ENCODE assay signal across 11 mouse cellular contexts in the genomic region with DNA sequence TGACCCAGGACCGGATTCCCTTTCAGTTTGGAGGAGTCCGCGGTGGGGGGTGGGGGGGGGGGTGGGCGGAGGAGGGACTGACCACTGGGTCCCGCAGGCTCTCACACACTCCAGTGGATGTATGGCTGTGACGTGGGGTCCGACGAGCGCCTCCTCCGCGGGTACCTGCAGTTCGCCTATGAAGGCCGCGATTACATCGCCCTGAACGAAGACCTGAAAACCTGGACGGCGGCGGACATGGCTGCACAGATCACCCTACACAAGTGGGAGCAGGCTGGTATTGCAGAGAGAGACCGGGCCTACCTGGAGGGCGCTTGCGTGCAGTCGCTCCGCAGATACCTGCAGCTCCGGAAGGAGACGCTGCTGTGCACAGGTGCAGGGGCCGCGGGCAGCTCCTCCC. TPM values are rescaled to one million over a fixed set of nuclear protein-coding genes. Genes with fewer than 3 reads are reported as not detected.
A peak's percentile ranks its signal among the peaks of the same experiment; 100 is the strongest.
DNase-seq lines count a peak whose midpoint lies in the region; ATAC-seq and TF ChIP-seq lines count a peak whose summit lies in the region.
"Not testable (repeated sequence)": the region's sequence is repeated elsewhere in the genome, so short reads cannot be mapped to it uniquely, and the experiment has no call there.
"Had no signal": no experiment of that assay in that cellular context is flagged by ENCODE, and none has a peak within 500 bp of the region (broad histone marks: within the 10 kb centered on the region; RNA-seq: fewer than 3 reads in every experiment).

No protein-coding gene starts in this region.

- not testable (repeated sequence) for TF ChIP-seq CTCF in heart, adult 2 months (IDR thresholded peaks at IDR 0.05)
- peak; percentile 4; the same call in 1 of the 2 replicates for TF ChIP-seq CTCF in hindbrain, postnatal 0 days (IDR thresholded peaks at IDR 0.05; ENCODE audit: low read depth)

- intact Hi-C loops in heart, adult 2 months (cut with DNase I): not testable (repeated sequence)

- not testable (repeated sequence) for H3K79me2 ChIP-seq in heart, adult 2 months (replicated peaks; ENCODE audit: control insufficient read depth, insufficient read depth, low read length)

- H3K9me3 ChIP-seq in embryonic facial prominence, embryonic 10.5 days; hindbrain, postnatal 0 days (ENCODE audit: low read length); limb, embryonic 12.5 days; lung, embryonic 16.5 days (ENCODE audit: control insufficient read depth, low read length); neural tube, embryonic 11.5 days (ENCODE audit: control insufficient read depth, low read length): not testable (repeated sequence)

- H3K4me3 ChIP-seq in embryonic facial prominence, embryonic 10.5 days: peak overlapping the region; percentile 55
- H3K4me3 ChIP-seq in heart, adult 2 months: not testable (repeated sequence)
- H3K4me3 ChIP-seq in hindbrain, postnatal 0 days (ENCODE audit: low read length): peak overlapping the region; percentile 36
- H3K4me3 ChIP-seq in limb, embryonic 12.5 days (replicated peaks): peak overlapping the region; percentile 44
- peak overlapping the region; percentile 40 for H3K4me3 ChIP-seq in lung, embryonic 16.5 days (ENCODE audit: low read length)
- H3K4me3 ChIP-seq in neural tube, embryonic 11.5 days (ENCODE audit: low read depth, low read length): peak overlapping the region; percentile 29; the same call in 1 of the 2 replicates

- WGBS in embryonic facial prominence, embryonic 10.5 days: 9% methylated on average over 28 of the region's 28 CpGs
- WGBS in heart, adult 2 months: 25% methylated on average over 28 of the region's 28 CpGs
- 15% methylated on average over 28 of the region's 28 CpGs for WGBS in hindbrain, postnatal 0 days
- WGBS in limb, embryonic 12.5 days: 11% methylated on average over 28 of the region's 28 CpGs
- 15% methylated on average over 28 of the region's 28 CpGs for WGBS in lung, embryonic 16.5 days
- 14% methylated on average over 28 of the region's 28 CpGs for WGBS in neural tube, embryonic 11.5 days

- H3K9ac ChIP-seq in heart, adult 2 months (ENCODE audit: low read depth, low read length); hindbrain, postnatal 0 days (replicated peaks; ENCODE audit: low read length); limb, embryonic 12.5 days (replicated peaks); lung, embryonic 16.5 days (ENCODE audit: low read length); neural tube, embryonic 11.5 days (ENCODE audit: low read length): not testable (repeated sequence)

- ATAC-seq in CD4-positive, CD25-positive, alpha-beta regulatory T cell, adult 4 months: peak; percentile 12
- ATAC-seq in hindbrain, postnatal 0 days: peak; percentile 28
- not testable (repeated sequence) for ATAC-seq in limb, embryonic 12.5 days (ENCODE audit: insufficient number of reproducible peaks, insufficient read depth, low FRiP score, low TSS enrichment, low read depth)
- peak; percentile 34; the same call in 1 of the 2 replicates for ATAC-seq in lung, embryonic 16.5 days (ENCODE audit: low read depth)
- ATAC-seq in neural tube, embryonic 11.5 days (ENCODE audit: insufficient read depth, low FRiP score, low TSS enrichment): 0 out of 2 replicates have a peak, but pooled peaks have one; percentile 2

- peak overlapping the region; percentile 55; the same call in 1 of the 2 replicates for H3K4me2 ChIP-seq in hindbrain, postnatal 0 days (ENCODE audit: low read depth, low read length)
- peak overlapping the region; percentile 69 for H3K4me2 ChIP-seq in limb, embryonic 12.5 days
- H3K4me2 ChIP-seq in lung, embryonic 16.5 days (ENCODE audit: low read depth, low read length): peak overlapping the region; percentile 62
- peak overlapping the region; percentile 46 for H3K4me2 ChIP-seq in neural tube, embryonic 11.5 days (ENCODE audit: low read depth)

- peak; percentile 45 for DNase-seq in embryonic facial prominence, embryonic 10.5 days (ENCODE audit: low spot score)
- DNase-seq in heart, adult 2 months: peak; percentile 24 to 37
- not testable (repeated sequence) for DNase-seq in hindbrain, postnatal 0 days (ENCODE audit: low spot score); neural tube, embryonic 11.5 days (ENCODE audit: low spot score)
- DNase-seq in testis, postnatal 10 days (ENCODE audit: low spot score): peak; percentile 48

- not testable (repeated sequence) for TF ChIP-seq POLR2A in heart, adult 2 months (IDR thresholded peaks at IDR 0.05; ENCODE audit: insufficient read depth, low read depth, low read length)

- TF ChIP-seq EP300 in heart, adult 2 months (IDR thresholded peaks at IDR 0.05; ENCODE audit: insufficient read depth, low read depth, low read length): not testable (repeated sequence)

- not testable (repeated sequence) for H3K27ac ChIP-seq in embryonic facial prominence, embryonic 10.5 days (replicated peaks); heart, adult 2 months; hindbrain, postnatal 0 days; limb, embryonic 12.5 days; lung, embryonic 16.5 days (ENCODE audit: low read length); neural tube, embryonic 11.5 days (ENCODE audit: low read depth, low read length)

- not testable (repeated sequence) for H3K36me3 ChIP-seq in embryonic facial prominence, embryonic 10.5 days (replicated peaks); heart, adult 2 months (ENCODE audit: control insufficient read depth, insufficient read depth, low read length); hindbrain, postnatal 0 days (ENCODE audit: insufficient read depth, low read length); limb, embryonic 12.5 days; lung, embryonic 16.5 days (ENCODE audit: control insufficient read depth, insufficient read depth, low read length); neural tube, embryonic 11.5 days (ENCODE audit: control insufficient read depth, insufficient read depth, low read length)

- H3K4me1 ChIP-seq in embryonic facial prominence, embryonic 10.5 days: peaks cover 12% of the 10 kb centered on the region
- H3K4me1 ChIP-seq in heart, adult 2 months (ENCODE audit: control insufficient read depth, insufficient read depth, low read length); hindbrain, postnatal 0 days (ENCODE audit: insufficient read depth, low read length); limb, embryonic 12.5 days (replicated peaks); lung, embryonic 16.5 days (replicated peaks; ENCODE audit: control insufficient read depth, insufficient read depth, low read length); neural tube, embryonic 11.5 days (ENCODE audit: control insufficient read depth, insufficient read depth, low read length): not testable (repeated sequence)

- peaks cover 61% of the 10 kb centered on the region for H3K27me3 ChIP-seq in embryonic facial prominence, embryonic 10.5 days (replicated peaks; ENCODE audit: low read depth, poor library complexity, severe bottlenecking)
- H3K27me3 ChIP-seq in heart, adult 2 months (ENCODE audit: control insufficient read depth, insufficient read depth, low read length); hindbrain, postnatal 0 days (ENCODE audit: insufficient read depth, low read length); neural tube, embryonic 11.5 days (ENCODE audit: control insufficient read depth, insufficient read depth, low read length): not testable (repeated sequence)
- H3K27me3 ChIP-seq in limb, embryonic 12.5 days: peaks cover 36% of the 10 kb centered on the region
- peaks cover 11% of the 10 kb centered on the region for H3K27me3 ChIP-seq in lung, embryonic 16.5 days (ENCODE audit: control insufficient read depth, insufficient read depth, low read depth, low read length)

RNA-seq across cellular contexts. Expression of gene H2-Q6, which starts 0.8 kb away (rescaled TPM):
- 100 to 1,000 TPM; 488 to 605 TPM for polyA plus RNA-seq in CD4-positive, CD25-positive, alpha-beta regulatory T cell, adult 4 months (2017; shearing (Covaris generic))
- polyA plus RNA-seq in embryonic facial prominence, embryonic 10.5 days (2016; fragmentation: Nextera tagmentation; extraction: Ambion mirVana): 1.5 and 1.6 TPM in 2 replicates
- total RNA-seq in heart, adult 2 months (2021): 1 to 10 TPM; 1.2 to 3.7 TPM
- polyA plus RNA-seq in heart, adult 2 months (2012; rRNA removed): 21.4 and 40.3 TPM in 2 replicates
- 1.2 TPM in 1 of 2 replicates, not detected in the other for total RNA-seq in hindbrain, postnatal 0 days (2014; rRNA removed)
- 0.49 and 0.85 TPM in 2 replicates for polyA plus RNA-seq in hindbrain, postnatal 0 days (2015; fragmentation: Nextera tagmentation; extraction: Ambion mirVana)
- polyA plus RNA-seq in limb, embryonic 12.5 days (2016; fragmentation: Nextera tagmentation; extraction: Ambion mirVana): 2.0 TPM in 2 replicates
- 0.48 and 1.5 TPM in 2 replicates for polyA plus RNA-seq in lung, embryonic 16.5 days (2015; fragmentation: Nextera tagmentation; extraction: Ambion mirVana)
- 0.99 and 1.4 TPM in 2 replicates for polyA plus RNA-seq in neural tube, embryonic 11.5 days (2014; fragmentation: Nextera tagmentation; extraction: Ambion mirVana)
- total RNA-seq: gastrocnemius, postnatal 25 days; layer of hippocampus, postnatal 36 days had no signal

RNA-seq across cellular contexts. Expression of gene H2-Q7, which starts 13.5 kb away (rescaled TPM):
- 1,000 to 10,000 TPM; 1,046 to 1,058 TPM for polyA plus RNA-seq in CD4-positive, CD25-positive, alpha-beta regulatory T cell, adult 4 months (2017; shearing (Covaris generic))
- 12.2 and 12.9 TPM in 2 replicates for polyA plus RNA-seq in embryonic facial prominence, embryonic 10.5 days (2016; fragmentation: Nextera tagmentation; extraction: Ambion mirVana)
- 1 to 10 TPM; 1.1 to 1.9 TPM for total RNA-seq in heart, adult 2 months (2021)
- 33.2 and 78.2 TPM in 2 replicates for polyA plus RNA-seq in heart, adult 2 months (2012; rRNA removed)
- 1.5 and 2.4 TPM in 2 replicates for total RNA-seq in hindbrain, postnatal 0 days (2014; rRNA removed)
- 3.7 and 3.9 TPM in 2 replicates for polyA plus RNA-seq in hindbrain, postnatal 0 days (2015; fragmentation: Nextera tagmentation; extraction: Ambion mirVana)
- 17.3 and 19.3 TPM in 2 replicates for polyA plus RNA-seq in limb, embryonic 12.5 days (2016; fragmentation: Nextera tagmentation; extraction: Ambion mirVana)
- 5.0 and 6.1 TPM in 2 replicates for polyA plus RNA-seq in lung, embryonic 16.5 days (2015; fragmentation: Nextera tagmentation; extraction: Ambion mirVana)
- polyA plus RNA-seq in neural tube, embryonic 11.5 days (2014; fragmentation: Nextera tagmentation; extraction: Ambion mirVana): 11.2 and 12.5 TPM in 2 replicates

RNA-seq across cellular contexts. Expression of gene H2-Q10, which starts 44.4 kb away (rescaled TPM):
- 10 to 100 TPM; 15.0 to 23.6 TPM for polyA plus RNA-seq in CD4-positive, CD25-positive, alpha-beta regulatory T cell, adult 4 months (2017; shearing (Covaris generic))
- polyA plus RNA-seq in embryonic facial prominence, embryonic 10.5 days (2016; fragmentation: Nextera tagmentation; extraction: Ambion mirVana): 0.39 and 0.57 TPM in 2 replicates
- under 1 TPM; 0.34 to 0.37 TPM for total RNA-seq in heart, adult 2 months (2021)
- polyA plus RNA-seq in heart, adult 2 months (2012; rRNA removed): 4.2 and 7.0 TPM in 2 replicates
- 0.07 TPM in 1 of 2 replicates, not detected in the other for total RNA-seq in hindbrain, postnatal 0 days (2014; rRNA removed)
- 0.21 and 0.30 TPM in 2 replicates for polyA plus RNA-seq in hindbrain, postnatal 0 days (2015; fragmentation: Nextera tagmentation; extraction: Ambion mirVana)
- 0.41 and 0.42 TPM in 2 replicates for polyA plus RNA-seq in limb, embryonic 12.5 days (2016; fragmentation: Nextera tagmentation; extraction: Ambion mirVana)
- polyA plus RNA-seq in lung, embryonic 16.5 days (2015; fragmentation: Nextera tagmentation; extraction: Ambion mirVana): 1.3 and 7.4 TPM in 2 replicates
- polyA plus RNA-seq in neural tube, embryonic 11.5 days (2014; fragmentation: Nextera tagmentation; extraction: Ambion mirVana): 0.28 and 0.81 TPM in 2 replicates
- polyA plus RNA-seq: G1E had no signal

RNA-seq across cellular contexts. Expression of gene H2-Q4, which starts 46.1 kb away (rescaled TPM):
- polyA plus RNA-seq in CD4-positive, CD25-positive, alpha-beta regulatory T cell, adult 4 months (2017; shearing (Covaris generic)): 10 to 100 TPM; 14.0 to 16.4 TPM
- 1.5 and 1.6 TPM in 2 replicates for polyA plus RNA-seq in embryonic facial prominence, embryonic 10.5 days (2016; fragmentation: Nextera tagmentation; extraction: Ambion mirVana)
- 10 to 100 TPM; 12.2 to 18.8 TPM for total RNA-seq in heart, adult 2 months (2021)
- 35.0 and 48.6 TPM in 2 replicates for polyA plus RNA-seq in heart, adult 2 months (2012; rRNA removed)
- total RNA-seq in hindbrain, postnatal 0 days (2014; rRNA removed): 3.6 and 5.3 TPM in 2 replicates
- polyA plus RNA-seq in hindbrain, postnatal 0 days (2015; fragmentation: Nextera tagmentation; extraction: Ambion mirVana): 1.2 and 1.9 TPM in 2 replicates
- polyA plus RNA-seq in limb, embryonic 12.5 days (2016; fragmentation: Nextera tagmentation; extraction: Ambion mirVana): 5.0 and 6.0 TPM in 2 replicates
- 5.9 and 6.5 TPM in 2 replicates for polyA plus RNA-seq in lung, embryonic 16.5 days (2015; fragmentation: Nextera tagmentation; extraction: Ambion mirVana)
- polyA plus RNA-seq in neural tube, embryonic 11.5 days (2014; fragmentation: Nextera tagmentation; extraction: Ambion mirVana): 1.6 and 2.3 TPM in 2 replicates
- polyA plus RNA-seq: G1E had no signal

Comparison
In these comparisons a context has a peak if more than half of its experiments do, and no peak if none do; other contexts are left out.
1. RNA of gene H2-Q7, which starts 13.5 kb away (polyA plus RNA-seq): 1,046 to 1,058 TPM in CD4-positive, CD25-positive, alpha-beta regulatory T cell, adult 4 months; 33.2 to 78.2 TPM in heart, adult 2 months, 17.3 to 19.3 TPM in limb, embryonic 12.5 days, 11.2 to 12.5 TPM in neural tube, embryonic 11.5 days, 12.2 to 12.9 TPM in embryonic facial prominence, embryonic 10.5 days, 5.0 to 6.1 TPM in lung, embryonic 16.5 days and 3.7 to 3.9 TPM in hindbrain, postnatal 0 days; every median in the first group is over 10 times any median in the second.
2. Peak in every context shown above with its lines, with median percentiles within 50 percentile points of each other: H3K4me2 ChIP-seq.